Mouse (Mus musculus) layer of hippocampus, adult 18-20 months (tissue): ENCODE results near the gene Ints13. TPM values are rescaled to one million over a fixed set of nuclear protein-coding genes. Genes with fewer than 3 reads are reported as not detected.

ENCODE experiments used
- DNase-seq, 2 experiments: peaks; one replicate each; pipeline ENCODE4 v3.0.0; 2022; ENCODE audit warnings: low spot score in 2 of 2
- total RNA-seq, 2 experiments: library from RNA; stranded (reverse); gene quantifications; 2 replicates each; pipeline ENCODE4 v1.2.3; 2021

Gene Ints13
- total RNA-seq, 2 experiments from 2014 or later = 38.0 to 43.8 TPM

DNA sequence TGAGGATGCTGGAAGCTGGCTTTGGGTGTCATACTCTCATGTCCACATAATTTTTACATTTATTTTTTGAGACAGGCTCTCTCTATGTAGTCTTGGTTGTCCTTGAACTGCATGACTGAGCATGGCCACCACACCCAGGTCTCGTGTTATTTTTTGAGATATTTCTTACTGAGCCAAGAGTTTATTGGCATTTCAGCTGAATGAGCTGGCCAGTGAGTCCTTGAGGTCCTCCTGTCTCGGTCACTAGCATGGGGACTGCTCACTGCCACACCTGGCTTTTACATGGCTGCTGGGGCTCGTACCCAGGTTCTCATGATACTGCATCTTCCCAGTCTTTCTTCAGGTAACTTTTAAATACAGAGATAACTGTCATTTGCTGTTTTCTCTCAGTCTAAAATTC, 37.2 kb downstream of the Ints13 start:
- no peak for DNase-seq

DNA sequence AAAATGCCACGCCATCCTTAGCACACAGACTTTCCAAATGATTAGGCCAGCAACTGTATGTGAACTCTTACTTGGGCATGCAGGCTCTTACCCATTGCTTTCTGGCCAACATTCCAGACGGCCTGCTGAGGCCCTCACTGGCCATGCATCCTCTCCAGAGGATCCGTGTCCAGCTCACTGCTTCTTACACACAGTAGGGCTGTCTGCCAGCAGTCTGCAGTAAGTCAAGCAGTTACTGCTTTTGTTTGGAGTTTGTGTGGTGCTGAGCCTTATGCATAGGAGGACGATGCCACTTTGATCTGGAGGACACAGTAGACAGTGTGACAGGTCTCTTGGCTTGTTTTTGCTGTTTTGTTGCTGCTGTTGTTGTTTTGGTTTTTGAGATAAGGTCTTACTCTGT, 39.0 kb downstream of the Ints13 start:
- DNase-seq = no peak

- DNase-seq = no peak
Measured at GRCm38 (mm10) chr6:146538071-146538470, 39.6 kb downstream of the Ints13 start.

- DNase-seq = no peak
Measured at GRCm38 (mm10) chr6:146537111-146537510, 40.5 kb downstream of the Ints13 start.

GRCm38 (mm10) chr6:146535501-146535900, 42.1 kb downstream of the Ints13 start:
- DNase-seq = no peak

DNA sequence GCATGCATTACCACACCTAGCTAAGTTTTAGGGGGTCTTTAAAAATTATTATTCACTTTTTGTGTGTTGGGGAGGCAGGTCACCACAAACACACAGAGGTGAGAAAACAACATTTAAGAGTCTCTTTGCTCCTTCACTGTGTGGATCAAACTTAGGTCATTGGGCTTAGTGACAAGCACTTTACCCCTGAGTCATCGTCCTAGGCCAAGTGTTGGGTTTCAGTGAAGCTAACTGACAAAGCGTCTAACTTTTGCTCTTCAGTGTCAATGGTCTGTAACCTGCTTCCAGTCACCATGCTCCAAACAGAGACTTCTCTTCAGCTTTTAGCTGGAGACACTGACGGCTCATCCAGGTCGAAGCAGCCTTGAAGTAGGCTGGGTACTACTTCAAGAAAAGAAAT, 44.5 kb downstream of the Ints13 start:
- DNase-seq = no peak

- DNase-seq = no peak
Measured at GRCm38 (mm10) chr6:146530769-146531168, 46.9 kb downstream of the Ints13 start.

DNA sequence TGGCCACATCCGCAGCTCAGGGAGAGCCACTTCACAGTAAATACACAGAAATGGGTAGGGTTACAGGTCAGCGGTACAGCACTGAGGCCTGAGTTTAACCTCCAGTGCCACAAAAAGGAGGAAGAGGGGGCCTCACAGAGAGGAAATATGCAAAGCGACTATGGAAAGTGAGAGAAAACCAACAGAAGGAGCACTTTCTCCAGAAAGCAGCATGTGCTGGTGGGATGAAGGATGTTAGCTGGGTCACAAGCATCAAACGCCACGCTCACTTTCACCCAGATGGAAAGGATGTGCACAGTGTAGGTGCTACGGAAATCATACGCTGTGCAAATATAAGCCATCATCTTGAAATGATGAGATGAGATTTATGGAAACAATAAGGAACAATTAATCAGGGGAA, 47.3 kb downstream of the Ints13 start:
- DNase-seq = no peak

DNA sequence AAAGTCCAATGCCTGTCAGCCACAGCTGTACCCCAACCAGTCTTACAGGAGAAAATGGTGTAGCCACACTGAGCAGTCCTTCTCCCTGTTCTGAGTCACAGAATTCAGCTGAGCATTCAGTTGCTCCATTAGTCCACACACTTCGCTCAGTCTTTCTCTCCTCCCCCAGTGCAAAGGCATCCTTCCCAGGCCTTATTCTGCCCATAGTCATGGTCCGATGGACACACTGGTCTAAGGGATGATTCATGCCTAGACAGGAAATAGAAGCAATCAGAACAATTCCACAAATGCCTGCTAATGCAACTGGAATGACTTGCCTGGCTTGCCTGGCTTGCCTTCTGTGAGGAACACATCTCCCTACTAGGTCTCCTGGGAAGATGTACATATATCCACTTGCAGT, 50.1 kb downstream of the Ints13 start:
- no peak for DNase-seq

GRCm38 (mm10) chr6:146525500-146525899, 52.1 kb downstream of the Ints13 start:
- no peak for DNase-seq

- no peak for DNase-seq
Measured at GRCm38 (mm10) chr6:146521456-146522245, 56.0 kb downstream of the Ints13 start.

GRCm38 (mm10) chr6:146519019-146519418, 58.6 kb downstream of the Ints13 start:
- DNase-seq = no peak

DNA sequence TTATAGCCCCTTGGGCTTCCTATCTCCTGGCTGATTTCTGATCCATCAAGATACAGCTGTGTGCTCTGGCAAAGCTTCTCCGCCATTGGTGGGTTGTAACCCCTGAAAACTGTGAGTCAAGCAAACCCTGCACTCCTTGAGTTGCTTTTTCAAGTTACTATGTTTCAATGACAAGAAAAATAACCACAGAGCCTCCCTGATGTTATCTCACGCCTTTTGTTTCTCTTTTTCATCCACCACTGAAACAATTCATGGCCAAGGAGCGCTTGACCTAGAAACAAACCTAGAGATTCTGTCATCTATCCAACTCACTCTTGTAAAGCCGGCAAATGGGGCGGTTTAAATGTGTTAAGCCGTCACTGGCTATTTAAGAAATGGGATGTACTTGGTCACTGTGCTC, 61.7 kb downstream of the Ints13 start:
- no peak for DNase-seq

- no peak for DNase-seq
Measured at GRCm38 (mm10) chr6:146514531-146514948, 63.1 kb downstream of the Ints13 start.

GRCm38 (mm10) chr6:146513899-146514298, 63.7 kb downstream of the Ints13 start:
- DNase-seq = peak in 1 of 2 experiments; percentile 13

GRCm38 (mm10) chr6:146513384-146513783, 64.3 kb downstream of the Ints13 start:
- no peak for DNase-seq

GRCm38 (mm10) chr6:146511511-146511910, 66.1 kb downstream of the Ints13 start:
- DNase-seq = no peak

- no peak for DNase-seq
Measured at GRCm38 (mm10) chr6:146509891-146510290, 67.7 kb downstream of the Ints13 start.

DNA sequence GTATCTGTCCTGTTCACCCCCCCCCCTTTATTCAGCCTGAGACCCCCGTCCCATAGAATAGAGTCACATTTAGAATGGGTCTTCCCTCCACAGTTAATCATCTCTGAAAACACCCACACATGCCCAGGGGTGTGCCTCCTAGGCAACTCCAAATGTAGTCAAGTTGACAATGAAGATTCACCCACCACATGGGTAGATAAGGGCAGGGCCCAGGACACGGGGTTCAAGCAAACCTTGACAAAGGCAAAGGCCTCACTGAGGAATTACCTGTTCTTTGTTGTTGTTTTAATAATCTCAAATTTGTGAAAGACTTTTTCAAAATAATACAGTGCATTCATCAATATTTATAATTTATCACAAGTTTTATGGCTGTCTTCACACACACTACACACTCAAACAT, 73.2 kb downstream of the Ints13 start:
- DNase-seq = no peak

DNA sequence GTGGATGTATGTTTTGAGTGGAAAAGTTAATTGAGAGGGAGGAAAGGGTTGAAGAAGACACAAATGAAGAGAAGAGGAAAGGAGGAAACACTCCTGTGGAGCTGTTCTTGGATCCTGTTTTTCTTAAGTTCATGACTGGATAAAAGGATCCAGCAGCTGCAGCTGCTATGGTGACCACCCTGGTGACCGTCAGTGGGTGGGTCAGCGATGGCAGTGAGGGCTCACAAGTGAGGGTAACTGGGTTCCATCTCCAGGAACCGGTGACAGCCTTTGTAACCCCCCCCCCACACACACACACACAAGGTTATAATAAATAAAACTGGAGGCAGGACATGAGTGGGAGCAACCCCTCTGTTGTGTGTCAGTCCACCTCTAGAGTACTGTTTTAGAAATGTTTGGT, 74.8 kb downstream of the Ints13 start:
- DNase-seq = no peak

- peak; percentile 41 to 71 for DNase-seq
Measured at GRCm38 (mm10) chr6:146501866-146502804, 75.5 kb downstream of the Ints13 start, which contains the start of gene Itpr2. TSS of gene Itpr2 (minus strand) at chr6:146502223.

DNA sequence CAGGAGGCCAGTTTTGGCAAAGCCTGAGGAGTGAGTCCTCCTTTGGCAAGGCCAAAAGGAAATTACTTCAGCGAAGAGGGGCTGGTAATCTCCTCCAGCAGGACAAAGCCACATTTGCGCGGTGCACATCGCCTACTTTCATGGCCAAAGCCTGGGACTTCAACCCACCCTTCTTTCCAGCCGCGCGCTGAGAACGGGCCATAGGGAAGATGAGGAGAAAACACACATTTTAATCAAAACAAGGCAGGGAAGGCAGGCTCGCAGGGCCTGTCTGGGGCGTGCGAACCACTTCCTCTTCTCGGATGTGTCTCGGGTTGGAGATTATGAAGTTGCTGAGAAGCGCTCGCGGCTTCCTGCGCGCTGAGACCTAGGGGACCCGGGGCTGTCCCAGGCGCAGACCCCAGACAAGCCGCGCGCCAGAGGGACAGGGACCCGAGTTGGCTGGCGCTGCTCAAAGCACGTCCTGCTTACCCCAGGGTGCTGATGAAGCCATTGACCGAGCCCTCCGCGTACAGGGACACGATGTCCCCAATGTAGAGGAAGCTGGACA, 76.2 kb downstream of the Ints13 start:
- DNase-seq = peak in 1 of 2 experiments; percentile 28
